Mouse (Mus musculus): ENCODE results near the gene Fam213b.

- TF ChIP-seq POLR2A (IDR thresholded peaks at IDR 0.05; ENCODE audit: extremely low read depth, insufficient read depth, low read length) (no peak), CTCF (IDR thresholded peaks at IDR 0.05; ENCODE audit: low read depth, low read length) (no peak)
Measured at GRCm38 (mm10) chr4:154934800-154935199, 35.9 kb upstream of the Fam213b start.

Data from liver, adult 2 months (tissue).